8 mouse cellular contexts compared by ENCODE assay signal in genomic region chr3:116424160-116424972, GRCm38 (mm10). TPM values are rescaled to one million over a fixed set of nuclear protein-coding genes. Genes with fewer than 3 reads are reported as not detected.
DNase-seq lines count a peak whose midpoint lies in the region; ATAC-seq and TF ChIP-seq lines count a peak whose summit lies in the region.

No protein-coding gene starts in this region.

- 0% methylated on average over 32 of the region's 32 CpGs for WGBS in embryonic facial prominence, embryonic 15.5 days
- WGBS in intestine, embryonic 16.5 days, result under 1% methylated on average over 32 of the region's 32 CpGs
- WGBS in midbrain, embryonic 16.5 days, result under 1% methylated on average over 32 of the region's 32 CpGs

- no peak for DNase-seq in left cerebral cortex, adult 2 months (ENCODE audit: extremely low spot score in 1 of 2, low spot score in 2 of 2)
- DNase-seq in left cerebral cortex, postnatal 4 days, result no peak
- peak; percentile 76 for DNase-seq in Patski (ENCODE audit: low read depth, low spot score)
- DNase-seq in yolk sac, embryonic 10.5 days (ENCODE audit: low spot score), result no peak
- DNase-seq in gastrocnemius, postnatal 25 days, result no peak

- peak; percentile 20 for ATAC-seq in Patski
- no peak; the same call in 1 of the 2 replicates for ATAC-seq in embryonic facial prominence, embryonic 15.5 days (ENCODE audit: insufficient number of reproducible peaks, low FRiP score, low TSS enrichment, low read depth)
- peak; percentile 21 for ATAC-seq in intestine, embryonic 16.5 days
- ATAC-seq in midbrain, embryonic 16.5 days, result peak; percentile 40

- H3K27me3 ChIP-seq in Patski, result no peaks in the 10 kb centered on the region
- H3K27me3 ChIP-seq in embryonic facial prominence, embryonic 15.5 days, result no peaks in the 10 kb centered on the region
- H3K27me3 ChIP-seq in intestine, embryonic 16.5 days (replicated peaks; ENCODE audit: control insufficient read depth, insufficient read depth, low read length), result no peaks in the 10 kb centered on the region
- H3K27me3 ChIP-seq in midbrain, embryonic 16.5 days (ENCODE audit: control insufficient read depth, insufficient read depth, low read depth, low read length), result no peaks in the 10 kb centered on the region

- peaks cover 9% of the 10 kb centered on the region for H3K4me1 ChIP-seq in embryonic facial prominence, embryonic 15.5 days
- peaks cover 9% of the 10 kb centered on the region for H3K4me1 ChIP-seq in intestine, embryonic 16.5 days (ENCODE audit: control insufficient read depth, insufficient read depth, low read length)
- peaks cover 12% of the 10 kb centered on the region for H3K4me1 ChIP-seq in midbrain, embryonic 16.5 days (ENCODE audit: control insufficient read depth, insufficient read depth, low read length)

- in situ Hi-C loops in Patski (cut with MboI; ENCODE audit: low pct_unique_long_range_greater_than_20kb), result loop anchor here (5.0 kb wide), 2 partner anchors 68 to 82 kb away; no protein-coding TSS in a partner anchor

- TF ChIP-seq CTCF in left cerebral cortex, adult 2 months (IDR thresholded peaks at IDR 0.05), result no peak
- TF ChIP-seq CTCF in Patski (IDR thresholded peaks at IDR 0.05), result no peak

- peak overlapping the region; percentile 78 for H3K9ac ChIP-seq in embryonic facial prominence, embryonic 15.5 days
- H3K9ac ChIP-seq in intestine, embryonic 16.5 days (ENCODE audit: low read depth, low read length), result peak overlapping the region; percentile 86
- H3K9ac ChIP-seq in midbrain, embryonic 16.5 days (ENCODE audit: low read depth, low read length), result peak overlapping the region; percentile 88

- H3K9me3 ChIP-seq in embryonic facial prominence, embryonic 15.5 days (replicated peaks), result no peaks in the 10 kb centered on the region
- no peaks in the 10 kb centered on the region for H3K9me3 ChIP-seq in intestine, embryonic 16.5 days (ENCODE audit: control insufficient read depth, low read length)
- H3K9me3 ChIP-seq in midbrain, embryonic 16.5 days (replicated peaks; ENCODE audit: control insufficient read depth, low read length, poor library complexity, severe bottlenecking), result no peaks in the 10 kb centered on the region

- CTCF ChIA-PET in Patski (lab: Charles Lee), result interaction anchor here (0.8 to 3.5 kb wide), 18 partner anchors 10 to 93 kb away, joined by 3 to 14 read pairs (median 4); partner anchors contain the start of gene Dbt

- no peak overlapping the region for H3K27ac ChIP-seq in left cerebral cortex, adult 2 months
- H3K27ac ChIP-seq in embryonic facial prominence, embryonic 15.5 days (replicated peaks), result peak overlapping the region; percentile 92
- peak overlapping the region; percentile 85 for H3K27ac ChIP-seq in intestine, embryonic 16.5 days (ENCODE audit: low read length)
- peak overlapping the region; percentile 83 for H3K27ac ChIP-seq in midbrain, embryonic 16.5 days (ENCODE audit: low read length)

- intact Hi-C loops in left cerebral cortex, adult 2 months (cut with DNase I), result loop anchor here (5.0 to 10.0 kb wide), 3 partner anchors 83 to 540 kb away; partner anchors contain the start of genes Dph5 and Rtca
- intact Hi-C loops in left cerebral cortex, postnatal 4 days (cut with DNase I), result no loop called here

- H3K4me2 ChIP-seq in embryonic facial prominence, embryonic 15.5 days (replicated peaks), result peak overlapping the region; percentile 90
- H3K4me2 ChIP-seq in intestine, embryonic 16.5 days (ENCODE audit: low read depth, low read length), result peak overlapping the region; percentile 90
- peak overlapping the region; percentile 99 for H3K4me2 ChIP-seq in midbrain, embryonic 16.5 days (ENCODE audit: low read length)

- POLR2A ChIA-PET in Patski (lab: Charles Lee), result interaction anchor here (0.6 to 1.3 kb wide), 8 partner anchors 11 to 234 kb away, joined by 3 to 4 read pairs (median 3); partner anchors contain the start of gene Sass6

- H3K4me3 ChIP-seq in left cerebral cortex, adult 2 months, result peak overlapping the region; percentile 76
- peak overlapping the region; percentile 97 for H3K4me3 ChIP-seq in embryonic facial prominence, embryonic 15.5 days (replicated peaks)
- H3K4me3 ChIP-seq in intestine, embryonic 16.5 days (ENCODE audit: low read length), result peak overlapping the region; percentile 86
- peak overlapping the region; percentile 92 for H3K4me3 ChIP-seq in midbrain, embryonic 16.5 days (ENCODE audit: low read depth, low read length)

- H3K36me3 ChIP-seq in embryonic facial prominence, embryonic 15.5 days, result no peaks in the 10 kb centered on the region
- no peaks in the 10 kb centered on the region for H3K36me3 ChIP-seq in intestine, embryonic 16.5 days (ENCODE audit: control insufficient read depth, insufficient read depth, low read length)
- no peaks in the 10 kb centered on the region for H3K36me3 ChIP-seq in midbrain, embryonic 16.5 days (ENCODE audit: control insufficient read depth, insufficient read depth, low read length)

RNA-seq across cellular contexts. Expression of gene Cdc14a, which starts 0.5 kb away (rescaled TPM):
- total RNA-seq in left cerebral cortex, adult 2 months (2021), result 1 to 10 TPM; 2.6 to 4.5 TPM
- 1 to 10 TPM; 3.6 to 4.9 TPM for total RNA-seq in left cerebral cortex, postnatal 4 days (2021)
- 7.1 TPM for polyA plus RNA-seq in Patski (2021)
- 7.6 and 8.8 TPM in 2 replicates for polyA plus RNA-seq in embryonic facial prominence, embryonic 15.5 days (2015; fragmentation: Nextera tagmentation; extraction: Ambion mirVana)
- 5.4 and 5.9 TPM in 2 replicates for polyA plus RNA-seq in intestine, embryonic 16.5 days (2015; fragmentation: Nextera tagmentation; extraction: Ambion mirVana)
- polyA plus RNA-seq in midbrain, embryonic 16.5 days (2015; fragmentation: Nextera tagmentation; extraction: Ambion mirVana), result 4.0 and 5.8 TPM in 2 replicates
- 10 to 100 TPM; 20.8 to 30.2 TPM for total RNA-seq in gastrocnemius, postnatal 25 days (2021)
